Mouse (Mus musculus): ENCODE measurements around the gene Nol11. TPM values are rescaled to one million over a fixed set of nuclear protein-coding genes. Genes with fewer than 3 reads are reported as not detected.

Gene Nol11
- polyA plus RNA-seq (2015; fragmentation: Nextera tagmentation; extraction: Ambion mirVana) = 18.0 and 18.2 TPM in 2 replicates

DNA sequence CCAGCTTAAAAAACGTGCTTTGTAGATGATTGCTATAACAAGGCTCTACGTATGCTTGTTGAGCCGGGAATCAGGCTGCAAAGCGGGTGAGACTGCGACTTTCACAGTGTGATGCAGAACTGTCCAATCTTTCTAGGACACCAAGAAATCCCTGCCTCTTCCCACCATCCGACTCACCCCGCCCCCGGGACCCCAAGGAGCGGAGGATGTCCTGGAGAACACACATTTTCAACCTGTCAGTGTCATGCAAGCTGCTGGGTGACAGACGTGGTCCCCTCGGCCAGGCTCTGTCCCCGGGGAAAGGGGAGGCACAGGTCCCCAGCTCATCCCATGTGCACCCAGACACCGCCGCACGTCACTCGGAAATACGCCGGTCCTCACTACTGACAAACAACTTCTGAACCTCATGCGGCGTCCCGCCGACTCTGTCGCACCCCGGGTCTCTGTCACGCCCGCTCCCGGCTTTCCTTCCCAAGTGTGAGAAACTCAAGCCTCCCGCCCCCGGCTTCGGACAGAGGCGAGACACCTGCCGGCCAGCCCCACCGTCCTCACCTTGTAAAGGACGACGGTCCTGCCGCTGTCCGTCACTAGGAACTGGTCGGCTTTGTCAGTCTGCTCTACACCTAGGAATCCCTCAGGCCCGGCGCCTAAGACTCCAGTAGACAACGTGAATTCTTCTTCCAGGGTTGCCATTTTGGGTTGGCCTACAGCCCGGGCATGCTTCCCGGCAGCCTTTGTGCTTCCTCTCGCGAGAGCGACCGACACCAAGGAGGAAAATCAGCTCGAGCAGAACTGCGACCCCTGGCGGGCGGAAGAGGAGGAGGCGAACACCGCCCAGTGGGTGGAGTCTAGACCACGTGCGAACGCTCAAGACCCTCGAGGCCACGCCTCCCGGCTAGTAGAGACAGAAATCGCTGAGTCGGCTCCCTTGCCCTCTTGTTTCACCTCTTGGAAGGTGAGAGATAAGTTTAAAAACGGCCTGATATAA is at the start of gene Nol11:
Gene Nol11, minus strand, starts transcription at position 817 of the 988 bp plus-strand sequence.
- no peaks in the 10 kb centered on the region for H3K27me3 ChIP-seq (ENCODE audit: control insufficient read depth, insufficient read depth, low read depth, low read length)
- peak within 1 kb of the TSS; percentile 89 for H3K4me2 ChIP-seq (ENCODE audit: low read depth, low read length)
- under 1% methylated on average over 62 of the region's 62 CpGs for WGBS (ENCODE audit: insufficient replicate concordance)
- peak within 1 kb of the TSS; percentile 76 for H3K4me3 ChIP-seq (ENCODE audit: low read depth, low read length)
- peaks cover 9% of the 10 kb centered on the region for H3K4me1 ChIP-seq (ENCODE audit: control insufficient read depth, low read depth, low read length)
- peaks cover 8% of the 10 kb centered on the region; the same call in 1 of the 2 replicates for H3K36me3 ChIP-seq (ENCODE audit: control insufficient read depth, insufficient read depth)
- peak within 1 kb of the TSS; percentile 80 for H3K9ac ChIP-seq (ENCODE audit: low read depth, low read length)
- no peak within 1 kb of the TSS for H3K27ac ChIP-seq (ENCODE audit: low read length)
- peak; percentile 97 for ATAC-seq (ENCODE audit: low read depth)
- no peaks in the 10 kb centered on the region for H3K9me3 ChIP-seq (replicated peaks; ENCODE audit: control insufficient read depth, low read length)

DNA sequence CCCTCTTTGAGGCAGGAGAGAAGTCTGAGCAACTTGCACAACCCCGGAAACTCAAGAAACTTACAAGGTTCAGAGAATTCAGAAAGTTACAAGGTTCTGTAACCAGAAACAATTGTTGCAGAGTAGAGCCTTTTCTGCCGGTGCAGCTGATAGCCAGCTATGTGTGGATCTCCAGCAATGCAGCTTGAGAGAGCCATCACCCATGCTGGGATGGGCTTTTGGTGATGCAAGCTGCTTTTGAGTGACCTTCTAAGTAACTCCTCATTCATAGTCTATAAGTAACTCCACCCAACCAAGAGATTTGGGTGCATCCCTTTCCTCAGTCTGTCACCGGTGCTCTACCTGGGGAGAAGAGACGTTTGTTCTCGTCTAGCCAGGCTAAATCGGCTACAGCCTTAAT is 49.3 kb upstream of the Nol11 start:
- Histone ChIP-seq H3K4me2 (ENCODE audit: low read depth, low read length) (no peak overlapping the region), H3K36me3 (ENCODE audit: control insufficient read depth, insufficient read depth) (peaks cover 1% of the 10 kb centered on the region; the same call in 1 of the 2 replicates), H3K4me3 (ENCODE audit: low read depth, low read length) (no peak overlapping the region), H3K9me3 (replicated peaks; ENCODE audit: control insufficient read depth, low read length) (no peaks in the 10 kb centered on the region), H3K4me1 (ENCODE audit: control insufficient read depth, low read depth, low read length) (no peaks in the 10 kb centered on the region), H3K27ac (ENCODE audit: low read length) (no peak overlapping the region), H3K9ac (ENCODE audit: low read depth, low read length) (no peak overlapping the region), H3K27me3 (ENCODE audit: control insufficient read depth, insufficient read depth, low read depth, low read length) (no peaks in the 10 kb centered on the region)
- no peak for ATAC-seq (ENCODE audit: low read depth)
- WGBS (ENCODE audit: insufficient replicate concordance) = 79% methylated on average over 6 of the region's 6 CpGs

DNA sequence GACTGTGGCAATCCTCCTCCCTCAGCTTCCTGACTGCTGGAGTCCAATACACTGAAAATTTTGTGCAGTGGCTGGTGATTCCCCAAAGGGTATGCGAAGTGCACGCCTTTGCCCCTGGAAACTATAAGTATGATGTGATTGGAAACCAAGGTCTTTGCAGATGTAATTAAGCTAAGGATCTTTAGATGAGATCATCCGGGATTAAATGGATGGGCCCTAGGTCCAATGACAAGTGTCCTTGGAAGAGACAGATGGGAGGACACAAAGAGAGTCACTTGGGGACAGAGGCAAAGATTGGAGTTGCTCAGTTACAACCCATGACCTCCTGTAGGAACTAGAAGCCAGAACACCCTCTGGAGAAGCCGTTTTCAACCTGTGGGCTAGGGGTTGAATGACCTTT is 48.4 kb upstream of the Nol11 start:
- 74% methylated on average over 4 of the region's 4 CpGs for WGBS (ENCODE audit: insufficient replicate concordance)
- Histone ChIP-seq H3K27me3 (ENCODE audit: control insufficient read depth, insufficient read depth, low read depth, low read length) (no peaks in the 10 kb centered on the region), H3K4me2 (ENCODE audit: low read depth, low read length) (no peak overlapping the region), H3K27ac (ENCODE audit: low read length) (no peak overlapping the region), H3K36me3 (ENCODE audit: control insufficient read depth, insufficient read depth) (peaks cover 3% of the 10 kb centered on the region; the same call in 1 of the 2 replicates), H3K4me1 (ENCODE audit: control insufficient read depth, low read depth, low read length) (no peaks in the 10 kb centered on the region), H3K9ac (ENCODE audit: low read depth, low read length) (no peak overlapping the region), H3K9me3 (replicated peaks; ENCODE audit: control insufficient read depth, low read length) (no peaks in the 10 kb centered on the region), H3K4me3 (ENCODE audit: low read depth, low read length) (no peak overlapping the region)
- ATAC-seq (ENCODE audit: low read depth) = no peak

DNA sequence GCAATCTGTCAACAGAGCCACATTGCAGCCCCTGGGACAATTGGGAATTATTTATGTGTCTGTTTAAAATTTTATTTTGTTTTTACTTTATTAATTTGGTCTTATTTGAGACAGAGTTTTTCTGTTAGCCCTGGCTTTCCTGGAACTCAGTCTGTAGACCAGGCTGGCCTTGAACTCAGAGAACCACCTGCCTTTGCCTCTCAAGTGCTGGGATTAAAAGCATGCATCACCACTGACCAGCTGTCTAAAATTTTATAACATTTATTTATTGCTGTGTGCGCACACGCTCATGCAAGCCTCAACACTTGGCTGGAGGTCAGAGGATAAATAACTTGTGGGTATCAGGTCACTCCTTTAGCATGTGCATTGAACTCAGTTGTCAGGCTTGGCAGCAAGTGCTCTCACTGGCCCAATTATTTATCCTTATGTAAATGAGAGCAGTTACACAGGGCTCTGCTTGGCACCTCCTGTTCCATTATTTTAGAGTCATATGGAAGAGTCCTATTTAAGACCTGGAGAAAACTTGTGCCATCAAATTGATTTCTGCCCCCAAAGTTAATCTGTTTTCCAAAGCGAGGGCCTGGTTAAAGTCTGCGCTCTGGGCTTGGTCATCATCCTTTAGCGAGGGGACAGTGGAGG is 44.2 kb upstream of the Nol11 start:
- Histone ChIP-seq H3K27me3 (ENCODE audit: control insufficient read depth, insufficient read depth, low read depth, low read length) (no peaks in the 10 kb centered on the region), H3K27ac (ENCODE audit: low read length) (no peak overlapping the region), H3K9me3 (replicated peaks; ENCODE audit: control insufficient read depth, low read length) (no peaks in the 10 kb centered on the region), H3K4me1 (ENCODE audit: control insufficient read depth, low read depth, low read length) (no peaks in the 10 kb centered on the region), H3K9ac (ENCODE audit: low read depth, low read length) (no peak overlapping the region), H3K4me2 (ENCODE audit: low read depth, low read length) (no peak overlapping the region), H3K36me3 (ENCODE audit: control insufficient read depth, insufficient read depth) (peaks cover 9% of the 10 kb centered on the region), H3K4me3 (ENCODE audit: low read depth, low read length) (no peak overlapping the region)
- ATAC-seq (ENCODE audit: low read depth) = no peak
- 69% methylated on average over 5 of the region's 5 CpGs for WGBS (ENCODE audit: insufficient replicate concordance)

DNA sequence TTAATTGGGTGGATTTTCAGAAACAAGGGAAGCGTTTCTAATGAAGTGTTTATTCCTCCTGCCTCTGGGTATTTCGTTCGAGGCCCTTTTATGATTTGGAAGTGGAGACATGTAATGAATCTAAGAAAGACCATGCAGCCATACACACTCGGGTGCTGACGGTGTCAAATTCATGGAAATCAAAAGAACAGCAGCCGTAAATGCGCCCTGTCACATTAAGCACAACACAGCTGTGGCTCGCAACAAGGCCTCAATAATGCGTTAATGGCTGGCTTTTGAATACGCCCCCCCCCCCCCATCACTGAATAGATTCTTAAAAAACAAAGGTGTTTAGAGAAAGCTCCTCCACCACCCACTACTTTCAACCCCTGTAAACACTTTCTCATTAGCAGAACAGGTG is 40.9 kb upstream of the Nol11 start:
- no peak for ATAC-seq (ENCODE audit: low read depth)
- Histone ChIP-seq H3K27ac (ENCODE audit: low read length) (no peak overlapping the region), H3K4me2 (ENCODE audit: low read depth, low read length) (no peak overlapping the region), H3K9ac (ENCODE audit: low read depth, low read length) (no peak overlapping the region), H3K36me3 (ENCODE audit: control insufficient read depth, insufficient read depth) (peaks cover 13% of the 10 kb centered on the region), H3K9me3 (replicated peaks; ENCODE audit: control insufficient read depth, low read length) (no peaks in the 10 kb centered on the region), H3K27me3 (ENCODE audit: control insufficient read depth, insufficient read depth, low read depth, low read length) (no peaks in the 10 kb centered on the region), H3K4me1 (ENCODE audit: control insufficient read depth, low read depth, low read length) (no peaks in the 10 kb centered on the region), H3K4me3 (ENCODE audit: low read depth, low read length) (no peak overlapping the region)
- WGBS (ENCODE audit: insufficient replicate concordance) = 79% methylated on average over 10 of the region's 10 CpGs

DNA sequence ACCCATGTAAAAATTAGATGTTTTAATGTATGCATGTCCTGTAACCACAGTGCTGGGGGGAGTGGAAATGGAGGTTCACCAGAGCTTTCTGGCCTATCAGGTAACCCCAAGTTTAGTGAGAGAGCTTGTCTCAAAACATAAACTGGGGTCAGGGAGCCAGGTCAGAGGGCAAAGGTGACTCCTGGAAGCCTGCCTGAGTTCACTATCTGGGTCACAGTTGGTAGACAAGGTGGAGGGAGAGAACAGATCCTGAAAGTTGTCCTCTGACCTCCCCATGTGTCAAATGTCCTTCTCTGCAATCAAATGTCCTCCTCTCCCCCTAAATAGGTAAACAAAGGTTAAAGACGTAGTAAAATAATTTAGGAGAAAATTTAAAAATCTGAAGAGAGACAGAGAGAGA is 37.2 kb upstream of the Nol11 start:
- Histone ChIP-seq H3K4me1 (ENCODE audit: control insufficient read depth, low read depth, low read length) (no peaks in the 10 kb centered on the region), H3K9ac (ENCODE audit: low read depth, low read length) (no peak overlapping the region), H3K36me3 (ENCODE audit: control insufficient read depth, insufficient read depth) (peaks cover 6% of the 10 kb centered on the region), H3K4me3 (ENCODE audit: low read depth, low read length) (no peak overlapping the region), H3K27me3 (ENCODE audit: control insufficient read depth, insufficient read depth, low read depth, low read length) (no peaks in the 10 kb centered on the region), H3K9me3 (replicated peaks; ENCODE audit: control insufficient read depth, low read length) (no peaks in the 10 kb centered on the region), H3K4me2 (ENCODE audit: low read depth, low read length) (no peak overlapping the region), H3K27ac (ENCODE audit: low read length) (no peak overlapping the region)
- 64% methylated on average over 1 of the region's 1 CpGs for WGBS (ENCODE audit: insufficient replicate concordance)
- ATAC-seq (ENCODE audit: low read depth) = no peak

DNA sequence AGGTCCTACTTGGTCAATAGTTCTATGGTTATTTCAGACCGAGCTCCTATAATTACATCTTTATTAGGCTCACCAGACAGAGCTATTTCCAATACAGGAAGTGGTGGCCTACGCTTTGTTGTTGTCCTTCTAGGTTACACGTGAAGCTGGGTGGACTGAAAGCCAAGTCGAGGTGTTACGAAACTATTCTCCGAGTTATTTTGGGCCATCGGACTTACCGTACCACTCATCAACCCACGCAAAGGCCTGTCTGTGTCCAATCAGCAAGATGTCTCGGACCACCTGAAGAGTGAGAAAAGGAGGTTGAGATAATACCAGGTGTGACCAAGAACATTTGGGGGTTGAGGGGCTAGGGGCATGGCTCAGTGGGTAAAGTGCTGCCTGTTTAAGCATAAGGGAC is 36.8 kb upstream of the Nol11 start:
- Histone ChIP-seq H3K4me1 (ENCODE audit: control insufficient read depth, low read depth, low read length) (no peaks in the 10 kb centered on the region), H3K9me3 (replicated peaks; ENCODE audit: control insufficient read depth, low read length) (no peaks in the 10 kb centered on the region), H3K27ac (ENCODE audit: low read length) (no peak overlapping the region), H3K4me3 (ENCODE audit: low read depth, low read length) (no peak overlapping the region), H3K4me2 (ENCODE audit: low read depth, low read length) (no peak overlapping the region), H3K27me3 (ENCODE audit: control insufficient read depth, insufficient read depth, low read depth, low read length) (no peaks in the 10 kb centered on the region), H3K36me3 (ENCODE audit: control insufficient read depth, insufficient read depth) (peaks cover 5% of the 10 kb centered on the region; the same call in 1 of the 2 replicates), H3K9ac (ENCODE audit: low read depth, low read length) (no peak overlapping the region)
- no peak for ATAC-seq (ENCODE audit: low read depth)
- 72% methylated on average over 10 of the region's 10 CpGs for WGBS (ENCODE audit: insufficient replicate concordance)

DNA sequence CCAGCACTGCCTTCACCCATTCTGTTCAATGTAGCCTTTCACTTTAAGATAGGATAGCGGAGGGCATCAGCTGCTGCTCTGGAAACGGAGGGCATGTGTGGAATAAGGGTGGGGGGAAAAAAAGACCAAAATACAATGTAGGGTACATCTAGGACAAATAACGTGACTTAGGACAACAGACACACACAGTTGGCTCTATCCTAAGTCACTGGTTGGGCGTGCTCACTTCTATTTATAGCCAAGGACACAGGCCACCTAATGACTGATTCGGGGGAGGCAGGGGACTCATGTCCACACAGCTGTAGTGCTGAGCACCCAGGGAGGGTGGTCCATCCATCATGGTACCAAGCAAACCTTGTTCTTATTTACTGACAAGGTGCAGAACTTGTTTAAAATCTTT is 36.1 kb upstream of the Nol11 start:
- no peak overlapping the region for H3K27ac ChIP-seq (ENCODE audit: low read length)
- no peak overlapping the region for H3K4me2 ChIP-seq (ENCODE audit: low read depth, low read length)
- no peak overlapping the region for H3K9ac ChIP-seq (ENCODE audit: low read depth, low read length)
- peaks cover 5% of the 10 kb centered on the region; the same call in 1 of the 2 replicates for H3K36me3 ChIP-seq (ENCODE audit: control insufficient read depth, insufficient read depth)
- no peak overlapping the region for H3K4me3 ChIP-seq (ENCODE audit: low read depth, low read length)
- H3K9me3 ChIP-seq (replicated peaks; ENCODE audit: control insufficient read depth, low read length) = no peaks in the 10 kb centered on the region
- H3K27me3 ChIP-seq (ENCODE audit: control insufficient read depth, insufficient read depth, low read depth, low read length) = no peaks in the 10 kb centered on the region
- no peaks in the 10 kb centered on the region for H3K4me1 ChIP-seq (ENCODE audit: control insufficient read depth, low read depth, low read length)
- ATAC-seq (ENCODE audit: low read depth) = no peak
- WGBS (ENCODE audit: insufficient replicate concordance) = 66% methylated on average over 5 of the region's 5 CpGs
